ENCODE assay signal across 8 mouse cellular contexts in the genomic region with DNA sequence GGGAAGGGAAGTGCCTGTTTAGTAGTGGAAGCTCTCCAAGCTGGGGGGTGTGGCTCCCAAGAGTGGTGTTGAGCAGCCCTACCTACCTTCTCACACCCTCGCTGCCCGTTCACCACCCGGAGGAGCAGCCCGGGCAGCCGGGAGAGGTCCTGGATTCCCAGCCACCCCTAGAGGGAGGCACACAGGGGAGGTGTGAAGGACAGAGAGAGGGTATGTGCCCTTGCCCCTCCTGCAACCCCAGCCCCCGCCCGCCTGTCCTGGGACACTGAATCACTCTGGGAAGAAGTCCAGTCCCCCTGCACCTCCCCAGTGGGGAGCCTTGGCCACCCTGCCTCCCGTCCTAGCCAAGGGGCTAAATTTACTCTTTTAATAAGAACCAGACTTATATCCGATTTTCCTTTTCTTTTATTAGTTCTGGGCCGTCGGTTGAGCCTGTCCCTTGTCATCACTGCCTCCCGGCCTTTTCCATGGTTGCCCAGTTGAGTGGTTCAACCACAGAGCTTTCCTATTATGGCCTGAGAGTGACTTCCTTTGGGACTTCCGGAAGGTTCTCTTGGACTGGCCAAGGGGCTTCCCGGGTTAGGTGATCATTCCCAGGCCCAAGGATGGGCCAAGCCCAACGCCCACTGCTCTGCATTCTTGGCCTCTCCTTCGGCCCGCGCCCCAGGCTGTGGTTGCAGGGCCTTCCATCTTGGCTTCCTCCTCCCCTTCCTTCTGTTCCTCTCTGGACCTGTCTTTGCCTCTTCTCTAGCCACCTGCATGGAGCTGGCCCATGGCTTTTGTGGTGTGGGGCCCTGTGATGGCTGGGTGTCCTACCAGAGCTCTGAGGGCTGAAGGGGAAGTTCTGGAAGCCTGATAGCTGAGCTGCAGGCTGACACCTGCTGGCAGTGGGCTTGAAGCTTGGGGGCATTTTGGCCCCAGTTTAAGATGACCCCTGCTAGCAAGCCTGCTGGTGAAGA. TPM values are rescaled to one million over a fixed set of nuclear protein-coding genes. Genes with fewer than 3 reads are reported as not detected.
A peak's percentile ranks its signal among the peaks of the same experiment; 100 is the strongest.
DNase-seq lines count a peak whose midpoint lies in the region; ATAC-seq and TF ChIP-seq lines count a peak whose summit lies in the region.

No protein-coding gene starts in this region.

- no peak overlapping the region for H3K4me2 ChIP-seq in forebrain, embryonic 11.5 days (ENCODE audit: low read depth, low read length, severe bottlenecking)
- H3K4me2 ChIP-seq in forebrain, postnatal 0 days (ENCODE audit: low read depth), result no peak overlapping the region
- no peak overlapping the region for H3K4me2 ChIP-seq in midbrain, embryonic 12.5 days (replicated peaks)
- H3K4me2 ChIP-seq in midbrain, embryonic 16.5 days (ENCODE audit: low read length), result no peak overlapping the region
- peak overlapping the region; percentile 83 for H3K4me2 ChIP-seq in myocyte (ENCODE audit: low read depth)

- DNase-seq in forebrain, embryonic 11.5 days (ENCODE audit: low spot score), result peak; percentile 54
- DNase-seq in forebrain, postnatal 0 days, result no peak
- peak; percentile 52 for DNase-seq in heart, postnatal 4 days
- no peak for DNase-seq in kidney, adult 18-20 months
- no peak for DNase-seq in frontal cortex, postnatal 10 days (ENCODE audit: low spot score in 2 of 2)

- TF ChIP-seq POLR2A in myocyte (IDR thresholded peaks at IDR 0.05; ENCODE audit: insufficient read length, low read depth), result peak; percentile 22

- H3K9me3 ChIP-seq in forebrain, embryonic 11.5 days (ENCODE audit: control insufficient read depth, low read length), result no peaks in the 10 kb centered on the region
- H3K9me3 ChIP-seq in forebrain, postnatal 0 days (ENCODE audit: low read length), result no peaks in the 10 kb centered on the region
- H3K9me3 ChIP-seq in midbrain, embryonic 12.5 days, result no peaks in the 10 kb centered on the region
- H3K9me3 ChIP-seq in midbrain, embryonic 16.5 days (replicated peaks; ENCODE audit: control insufficient read depth, low read length, poor library complexity, severe bottlenecking), result no peaks in the 10 kb centered on the region

- 76% methylated on average over 18 of the region's 18 CpGs for whole genome bisulfite sequencing in forebrain, embryonic 11.5 days
- WGBS in forebrain, postnatal 0 days, result 85% methylated on average over 18 of the region's 18 CpGs
- WGBS in midbrain, embryonic 12.5 days, result 75% methylated on average over 18 of the region's 18 CpGs
- 79% methylated on average over 18 of the region's 18 CpGs for WGBS in midbrain, embryonic 16.5 days

- no peak for TF ChIP-seq CTCF in forebrain, postnatal 0 days (IDR thresholded peaks at IDR 0.05; ENCODE audit: low read depth)

- ATAC-seq in forebrain, embryonic 11.5 days (replicated peaks; ENCODE audit: low FRiP score), result no peak
- ATAC-seq in forebrain, postnatal 0 days, result no peak
- no peak for ATAC-seq in midbrain, embryonic 12.5 days (ENCODE audit: low FRiP score, low read depth)
- no peak for ATAC-seq in midbrain, embryonic 16.5 days

- H3K27me3 ChIP-seq in forebrain, embryonic 11.5 days (ENCODE audit: control insufficient read depth, insufficient read depth, low read length), result no peaks in the 10 kb centered on the region
- no peaks in the 10 kb centered on the region for H3K27me3 ChIP-seq in forebrain, postnatal 0 days (ENCODE audit: insufficient read depth, low read length)
- no peaks in the 10 kb centered on the region for H3K27me3 ChIP-seq in midbrain, embryonic 12.5 days
- H3K27me3 ChIP-seq in midbrain, embryonic 16.5 days (ENCODE audit: control insufficient read depth, insufficient read depth, low read depth, low read length), result no peaks in the 10 kb centered on the region
- no peaks in the 10 kb centered on the region for H3K27me3 ChIP-seq in myocyte (ENCODE audit: control insufficient read depth, insufficient read depth, insufficient read length)

- H3ac ChIP-seq in myocyte (ENCODE audit: control insufficient read depth, insufficient read length), result no peak overlapping the region

- no peak overlapping the region for H3K9ac ChIP-seq in forebrain, embryonic 11.5 days (ENCODE audit: low read length)
- H3K9ac ChIP-seq in forebrain, postnatal 0 days, result no peak overlapping the region
- 0 out of 2 replicates have a peak overlapping the region, but pooled peaks have one; percentile 24 for H3K9ac ChIP-seq in midbrain, embryonic 12.5 days (replicated peaks)
- H3K9ac ChIP-seq in midbrain, embryonic 16.5 days (ENCODE audit: low read depth, low read length), result no peak overlapping the region

- peaks cover 45% of the 10 kb centered on the region for H3K4me1 ChIP-seq in forebrain, embryonic 11.5 days (replicated peaks; ENCODE audit: control insufficient read depth, insufficient read depth, low read length)
- peaks cover 20% of the 10 kb centered on the region for H3K4me1 ChIP-seq in forebrain, postnatal 0 days (ENCODE audit: insufficient read depth)
- peaks cover 86% of the 10 kb centered on the region for H3K4me1 ChIP-seq in midbrain, embryonic 12.5 days
- H3K4me1 ChIP-seq in midbrain, embryonic 16.5 days (ENCODE audit: control insufficient read depth, insufficient read depth, low read length), result peaks cover 37% of the 10 kb centered on the region

- no peak overlapping the region for H3K4me3 ChIP-seq in forebrain, embryonic 11.5 days (ENCODE audit: low read depth, low read length)
- H3K4me3 ChIP-seq in forebrain, postnatal 0 days (ENCODE audit: low read depth, low read length), result no peak overlapping the region
- H3K4me3 ChIP-seq in midbrain, embryonic 12.5 days, result no peak overlapping the region
- no peak overlapping the region for H3K4me3 ChIP-seq in midbrain, embryonic 16.5 days (ENCODE audit: low read depth, low read length)
- no peak overlapping the region for H3K4me3 ChIP-seq in myocyte

- H3K79me2 ChIP-seq in myocyte (ENCODE audit: control insufficient read depth, insufficient read depth), result peaks cover 26% of the 10 kb centered on the region

- H3K36me3 ChIP-seq in forebrain, embryonic 11.5 days (ENCODE audit: control insufficient read depth, insufficient read depth, low read length), result no peaks in the 10 kb centered on the region
- no peaks in the 10 kb centered on the region for H3K36me3 ChIP-seq in forebrain, postnatal 0 days (ENCODE audit: insufficient read depth)
- H3K36me3 ChIP-seq in midbrain, embryonic 12.5 days, result no peaks in the 10 kb centered on the region
- no peaks in the 10 kb centered on the region for H3K36me3 ChIP-seq in midbrain, embryonic 16.5 days (ENCODE audit: control insufficient read depth, insufficient read depth, low read length)
- no peaks in the 10 kb centered on the region for H3K36me3 ChIP-seq in myocyte (ENCODE audit: control insufficient read depth, insufficient read depth)

- H3K27ac ChIP-seq in forebrain, embryonic 11.5 days (ENCODE audit: low read depth, low read length), result no peak overlapping the region; the same call in 1 of the 2 replicates
- no peak overlapping the region for H3K27ac ChIP-seq in forebrain, postnatal 0 days (ENCODE audit: low read depth, low read length)
- H3K27ac ChIP-seq in midbrain, embryonic 12.5 days (replicated peaks), result peak overlapping the region; percentile 52
- H3K27ac ChIP-seq in midbrain, embryonic 16.5 days (ENCODE audit: low read length), result no peak overlapping the region

TF ChIP-seq in myocyte, 11 proteins besides CTCF, POLR2A, EP300 and RAD21:
- TF ChIP-seq MYOD1 (IDR thresholded peaks at IDR 0.05; ENCODE audit: control insufficient read depth in 1 of 3, insufficient read length in 2 of 3, low read depth in 2 of 3) (peak in 1 of 3 experiments; percentile 35), E2F4 (IDR thresholded peaks at IDR 0.05; ENCODE audit: insufficient read depth) (no peak)

RNA-seq across cellular contexts. Expression of a gene that starts 18.5 kb away (rescaled TPM):
- 25.2 and 30.3 TPM in 2 replicates for polyA plus RNA-seq in forebrain, embryonic 11.5 days (2014; fragmentation: Nextera tagmentation; extraction: Ambion mirVana)
- 19.3 and 26.5 TPM in 2 replicates for total RNA-seq in forebrain, postnatal 0 days (2014; rRNA removed)
- 3.9 and 6.5 TPM in 2 replicates for polyA plus RNA-seq in forebrain, postnatal 0 days (2015; fragmentation: Nextera tagmentation; extraction: Ambion mirVana)
- polyA plus RNA-seq in midbrain, embryonic 12.5 days (2016; fragmentation: Nextera tagmentation; extraction: Ambion mirVana), result 25.1 and 26.1 TPM in 2 replicates
- polyA plus RNA-seq in midbrain, embryonic 16.5 days (2015; fragmentation: Nextera tagmentation; extraction: Ambion mirVana), result 9.7 and 13.7 TPM in 2 replicates
- 10 to 100 TPM; 14.1 to 16.5 TPM for total RNA-seq in heart, postnatal 4 days (2021)
- polyA plus RNA-seq in myocyte (2012; fragmentation: generic; extraction: Trizol), result 6.3 TPM

Comparison
In these comparisons a context has a peak if more than half of its experiments do, and no peak if none do; other contexts are left out.
1. DNase-seq: peak in forebrain, embryonic 11.5 days (single experiment) and heart, postnatal 4 days (single experiment); none in forebrain, postnatal 0 days (single experiment), kidney, adult 18-20 months (single experiment) and frontal cortex, postnatal 10 days (0 of 2).